1 mouse cellular context compared by ENCODE assay signal in the genomic region with DNA sequence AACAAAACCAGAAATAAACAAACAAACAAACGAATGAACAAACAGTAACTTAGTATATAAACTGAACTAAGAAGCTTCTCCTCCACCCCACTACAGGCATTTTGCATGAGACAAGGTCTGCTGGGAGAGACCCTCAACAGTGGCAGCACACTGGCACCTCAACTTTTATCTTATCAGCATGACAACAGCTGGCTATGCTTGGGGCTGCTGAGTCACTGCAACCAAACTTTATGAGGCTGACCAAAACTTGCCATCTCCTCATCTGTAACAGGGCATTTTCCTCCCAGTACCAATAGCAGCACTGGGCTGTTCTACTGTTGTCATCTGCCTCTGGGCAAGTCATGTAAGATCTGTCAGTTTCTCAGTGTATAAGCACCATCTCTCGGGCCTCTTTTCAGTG.
TF ChIP-seq lines count a peak whose summit lies in the region.

No protein-coding gene starts in this region.

TF ChIP-seq in CH12.LX, 34 proteins besides CTCF, POLR2A, EP300 and RAD21 (continued from another document):
- no peak for TF ChIP-seq MYC (IDR thresholded peaks at IDR 0.05; ENCODE audit: low read depth, low read length)
